Mouse (Mus musculus): ENCODE results near the gene Pik3c2b.

Pik3c2b gene

GRCm38 (mm10) chr1:133032981-133033315, 12.5 kb upstream of the Pik3c2b start:
- intact Hi-C loops (cut with DNase I), result loop anchor here (10.0 kb wide), 1 partner anchor 282 kb away; no protein-coding TSS in a partner anchor

- intact Hi-C loops (cut with DNase I), result loop anchor here (10.0 kb wide), 1 partner anchor 281 kb away; no protein-coding TSS in a partner anchor
Observed at GRCm38 (mm10) chr1:133033316-133034090, 12.0 kb upstream of the Pik3c2b start.

- intact Hi-C loops (cut with DNase I), result loop anchor here (10.0 kb wide), 1 partner anchor 281 kb away; no protein-coding TSS in a partner anchor
Observed at GRCm38 (mm10) chr1:133034091-133034460, 11.4 kb upstream of the Pik3c2b start.

- intact Hi-C loops (cut with DNase I), result loop anchor here (10.0 kb wide), 1 partner anchor 280 kb away; no protein-coding TSS in a partner anchor
Observed at GRCm38 (mm10) chr1:133034682-133035081, 10.8 kb upstream of the Pik3c2b start.

GRCm38 (mm10) chr1:133039505-133039949, 5.9 kb upstream of the Pik3c2b start:
- intact Hi-C loops (cut with DNase I), result loop anchor here (1.0 to 10.0 kb wide), 2 partner anchors 62 to 275 kb away; no protein-coding TSS in a partner anchor

GRCm38 (mm10) chr1:133045861-133046440, 484 bp downstream of the Pik3c2b start:
- intact Hi-C loops (cut with DNase I), result loop anchor here (5.0 kb wide), 1 partner anchor 41 kb away; no protein-coding TSS in a partner anchor

- intact Hi-C loops (cut with DNase I), result loop anchor here (5.0 kb wide), 1 partner anchor 41 kb away; no protein-coding TSS in a partner anchor
Observed at GRCm38 (mm10) chr1:133046441-133046931, 1.0 kb downstream of the Pik3c2b start.

- intact Hi-C loops (cut with DNase I), result loop anchor here (5.0 kb wide), 1 partner anchor 40 kb away; no protein-coding TSS in a partner anchor
Observed at GRCm38 (mm10) chr1:133047575-133047974, 2.1 kb downstream of the Pik3c2b start.

- intact Hi-C loops (cut with DNase I), result loop anchor here (5.0 kb wide), 1 partner anchor 39 kb away; no protein-coding TSS in a partner anchor
Observed at GRCm38 (mm10) chr1:133048690-133049089, 3.2 kb downstream of the Pik3c2b start.

- intact Hi-C loops (cut with DNase I), result no loop called here
Observed at GRCm38 (mm10) chr1:133050001-133050431, 4.5 kb downstream of the Pik3c2b start.

- intact Hi-C loops (cut with DNase I), result no loop called here
Observed at GRCm38 (mm10) chr1:133051829-133052228, 6.4 kb downstream of the Pik3c2b start.

GRCm38 (mm10) chr1:133053034-133053433, 7.6 kb downstream of the Pik3c2b start:
- intact Hi-C loops (cut with DNase I), result no loop called here

GRCm38 (mm10) chr1:133054326-133054725, 8.9 kb downstream of the Pik3c2b start:
- intact Hi-C loops (cut with DNase I), result no loop called here

GRCm38 (mm10) chr1:133057345-133058034, 12.0 kb downstream of the Pik3c2b start:
- intact Hi-C loops (cut with DNase I), result no loop called here

- intact Hi-C loops (cut with DNase I), result no loop called here
Observed at GRCm38 (mm10) chr1:133059592-133059991, 14.1 kb downstream of the Pik3c2b start.

- intact Hi-C loops (cut with DNase I), result no loop called here
Observed at GRCm38 (mm10) chr1:133060681-133061080, 15.2 kb downstream of the Pik3c2b start.

- intact Hi-C loops (cut with DNase I), result no loop called here
Observed at GRCm38 (mm10) chr1:133063164-133063563, 17.7 kb downstream of the Pik3c2b start.

GRCm38 (mm10) chr1:133068268-133068667, 22.8 kb downstream of the Pik3c2b start:
- intact Hi-C loops (cut with DNase I), result no loop called here

GRCm38 (mm10) chr1:133068669-133069274, 23.3 kb downstream of the Pik3c2b start:
- intact Hi-C loops (cut with DNase I), result no loop called here

GRCm38 (mm10) chr1:133069275-133070120, 24.0 kb downstream of the Pik3c2b start:
- intact Hi-C loops (cut with DNase I), result no loop called here

All from adrenal gland (tissue).